In genomic region chr7:121963883-121964398, GRCm38 (mm10) we compare ENCODE assay signal across 8 mouse cellular contexts. TPM values are rescaled to one million over a fixed set of nuclear protein-coding genes. Genes with fewer than 3 reads are reported as not detected.
DNase-seq lines count a peak whose midpoint lies in the region; ATAC-seq and TF ChIP-seq lines count a peak whose summit lies in the region.

No protein-coding gene starts in this region.

- intact Hi-C loops in gastrocnemius, postnatal 36 days (cut with DNase I): loop anchor here (1.0 to 5.0 kb wide), 2 partner anchors 67 to 230 kb away; partner anchors contain the start of gene Scnn1g

- H3K4me3 ChIP-seq in cortical plate, adult 2 months (ENCODE audit: insufficient read depth, low read length): no peak overlapping the region

- peak; percentile 60 for DNase-seq in cerebellum, adult 11 months
- DNase-seq in ovary, postnatal 14 days (ENCODE audit: low spot score): peak; percentile 38
- no peak for DNase-seq in ovary, adult 18-20 months (ENCODE audit: low spot score)
- peak; percentile 32 to 82 for DNase-seq in layer of hippocampus, adult 18-20 months (ENCODE audit: low spot score in 2 of 2)
- peak; percentile 68 for DNase-seq in retina, postnatal 1 day
- no peak for DNase-seq in gastrocnemius, postnatal 36 days

- no peak overlapping the region for H3K27ac ChIP-seq in cortical plate, adult 2 months (ENCODE audit: insufficient read depth, low read length)

- TF ChIP-seq CTCF in cortical plate, adult 2 months (IDR thresholded peaks at IDR 0.05; ENCODE audit: extremely low read depth, insufficient read depth, low read length): peak; percentile 63

- no peak; the same call in 1 of the 2 replicates for ATAC-seq in cerebellum, adult (ENCODE audit: insufficient number of reproducible peaks, low FRiP score, low TSS enrichment)

- TF ChIP-seq POLR2A in cortical plate, adult 2 months (IDR thresholded peaks at IDR 0.05; ENCODE audit: extremely low read depth, insufficient read depth, low read length): no peak

- no peaks in the 10 kb centered on the region for H3K4me1 ChIP-seq in cortical plate, adult 2 months (ENCODE audit: control insufficient read depth, insufficient read depth, low read length)

RNA-seq across cellular contexts. Expression of gene Cog7, which starts 17.6 kb away (rescaled TPM):
- 28.9 and 30.9 TPM in 2 replicates for polyA plus RNA-seq in cortical plate, adult 2 months (2012; rRNA removed)
- total RNA-seq in layer of hippocampus, adult 18-20 months (2021): 10 to 100 TPM; 41.5 to 46.0 TPM
- total RNA-seq in gastrocnemius, postnatal 36 days (2021): 10 to 100 TPM in 1 of 2 experiments, 1 to 10 TPM in 1; 9.4 to 11.1 TPM

RNA-seq across cellular contexts. Expression of gene Gga2, which starts 57.1 kb away (rescaled TPM):
- polyA plus RNA-seq in cortical plate, adult 2 months (2012; rRNA removed): 31.0 and 31.5 TPM in 2 replicates
- total RNA-seq in layer of hippocampus, adult 18-20 months (2021): 10 to 100 TPM; 29.0 to 30.3 TPM
- total RNA-seq in gastrocnemius, postnatal 36 days (2021): 10 to 100 TPM; 12.9 to 14.0 TPM

Comparison
In these comparisons a context has a peak if more than half of its experiments do, and no peak if none do; other contexts are left out.
1. DNase-seq: peak in cerebellum, adult 11 months (single experiment), ovary, postnatal 14 days (single experiment), layer of hippocampus, adult 18-20 months (2 of 2) and retina, postnatal 1 day (single experiment); none in ovary, adult 18-20 months (single experiment) and gastrocnemius, postnatal 36 days (0 of 2).